Mouse (Mus musculus) E14TG2a.4 (cell line): ENCODE measurements around the gene Cbx7.

ENCODE experiments used
- CTCF ChIP-seq: conservative IDR thresholded peaks from 2 replicates; pipeline ENCODE4 v1.5.1; 2014; ENCODE audit warnings: low read length
- NANOG ChIP-seq: IDR thresholded peaks from 2 replicates; pipeline ENCODE4 v1.6.1; 2014; ENCODE audit warnings: borderline replicate concordance, low read length, mixed read lengths
- POU5F1 ChIP-seq: IDR thresholded peaks from 2 replicates; pipeline ENCODE4 v1.6.1; 2014; ENCODE audit warnings: low read length, borderline replicate concordance

- TF ChIP-seq CTCF (no peak), POU5F1 (no peak), NANOG (no peak)
These were observed 31.9 kb downstream of the Cbx7 start for GRCm38 (mm10) chr15:79939020-79939419.
